Mouse (Mus musculus) intestine, embryonic 16.5 days (tissue): ENCODE measurements at regions not wholly inside any gene's neighbourhood (a gene's known extent, or its start where the extent isn't known, plus 50 kb on each side); places are given as distances from the start of the nearest gene placed in this dataset.

ENCODE experiments used
- ATAC-seq: fragments of 200-750 bp; cut with Nextera tagmentation; 2 replicates; pipeline ENCODE4 v1.8.0; 2017; ENCODE audit warnings: moderate TSS enrichment, moderate library complexity
- H3K27ac ChIP-seq: fragments of 300-500 bp; sonication (generic); 2 replicates; pipeline ENCODE4 v1.5.1; 2014; ENCODE audit warnings: mild to moderate bottlenecking, low read length
- H3K27me3 ChIP-seq: fragments of 300-500 bp; sonication (generic); replicated peaks from 2 replicates; pipeline ENCODE4 v1.6.1; 2014; ENCODE audit warnings: low read length, control low read depth, mixed read lengths; ENCODE audit not compliant: control insufficient read depth, insufficient read depth
- H3K36me3 ChIP-seq: fragments of 300-500 bp; sonication (generic); 2 replicates; pipeline ENCODE4 v1.6.1; 2014; ENCODE audit warnings: low read length, control low read depth; ENCODE audit not compliant: control insufficient read depth, insufficient read depth
- H3K4me1 ChIP-seq: fragments of 300-500 bp; sonication (generic); 2 replicates; pipeline ENCODE4 v1.6.1; 2014; ENCODE audit warnings: low read length, control low read depth, mixed read lengths; ENCODE audit not compliant: control insufficient read depth, insufficient read depth
- H3K4me2 ChIP-seq: fragments of 300-500 bp; sonication (generic); 2 replicates; pipeline ENCODE4 v1.6.1; 2014; ENCODE audit warnings: low read depth, low read length, control low read depth
- H3K4me3 ChIP-seq: fragments of 300-500 bp; sonication (generic); 2 replicates; pipeline ENCODE4 v1.5.1; 2014; ENCODE audit warnings: mild to moderate bottlenecking, low read length
- H3K9ac ChIP-seq: fragments of 300-500 bp; sonication (generic); 2 replicates; pipeline ENCODE4 v1.6.1; 2014; ENCODE audit warnings: low read depth, low read length
- H3K9me3 ChIP-seq: fragments of 300-500 bp; sonication (generic); 2 replicates; pipeline ENCODE4 v1.6.1; 2016; ENCODE audit warnings: low read length, control low read depth; ENCODE audit not compliant: control insufficient read depth
- WGBS: fragments of 180-500 bp; shearing (Covaris S2); extraction: QIAGEN DNeasy Blood & Tissue Kit; methylation state at CpG from one replicate; pipeline ENCODE4 v1.1.7; 2014; 5-methylcytosine and 5-hydroxymethylcytosine counted together

DNA sequence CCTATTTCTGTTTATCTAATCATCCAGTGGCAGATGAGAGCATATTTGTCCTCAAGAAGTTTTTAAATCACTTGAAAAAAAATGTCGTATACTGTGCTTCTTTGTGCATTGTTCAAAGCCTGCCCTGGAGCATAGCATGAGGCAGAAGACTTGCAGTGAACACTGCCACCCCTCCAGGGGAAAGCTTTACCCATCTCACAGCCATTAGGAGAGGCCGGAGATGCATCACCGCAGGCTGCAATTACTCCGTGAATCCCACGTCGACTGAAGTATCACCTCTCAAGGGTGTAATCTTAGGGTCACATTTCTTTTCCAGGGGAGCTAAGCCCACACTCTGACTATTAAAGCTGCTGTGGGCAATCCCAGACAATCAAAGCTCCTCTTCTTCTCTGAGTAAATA, 319.8 kb downstream of the Basp1 start:
- Histone ChIP-seq H3K27ac (no peak overlapping the region), H3K9me3 (no peaks in the 10 kb centered on the region), H3K4me2 (no peak overlapping the region), H3K4me3 (no peak overlapping the region), H3K27me3 (no peaks in the 10 kb centered on the region), H3K9ac (no peak overlapping the region), H3K4me1 (no peaks in the 10 kb centered on the region), H3K36me3 (no peaks in the 10 kb centered on the region)
- 31% methylated on average over 6 of the region's 6 CpGs for WGBS
- ATAC-seq = no peak

GRCm38 (mm10) chr15:25069701-25070100, 343.9 kb downstream of the Basp1 start:
- no peak overlapping the region for H3K9ac ChIP-seq
- no peaks in the 10 kb centered on the region for H3K36me3 ChIP-seq
- H3K9me3 ChIP-seq = no peaks in the 10 kb centered on the region
- H3K4me3 ChIP-seq = no peak overlapping the region
- 93% methylated on average over 1 of the region's 1 CpGs for WGBS
- ATAC-seq = no peak
- H3K27me3 ChIP-seq = no peaks in the 10 kb centered on the region
- H3K4me1 ChIP-seq = no peaks in the 10 kb centered on the region
- no peak overlapping the region for H3K4me2 ChIP-seq
- H3K27ac ChIP-seq = no peak overlapping the region

DNA sequence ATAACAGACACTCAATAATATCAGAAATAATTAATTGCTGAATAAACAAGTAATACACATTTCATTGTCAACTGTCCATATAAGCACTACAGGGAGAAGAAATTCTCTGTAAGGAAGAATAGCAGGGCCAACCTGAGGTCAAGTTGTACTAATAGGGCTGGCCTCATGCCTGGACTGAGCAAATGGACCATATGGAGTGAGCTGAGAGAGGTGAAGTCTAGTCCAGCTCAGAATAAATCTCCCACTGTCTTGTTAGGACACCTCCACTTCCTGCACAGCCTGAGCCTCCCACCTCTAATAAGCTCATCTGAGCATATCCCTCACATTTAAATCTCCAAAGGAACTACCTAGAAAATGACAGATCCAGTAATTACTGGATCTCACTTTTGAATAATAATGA, 354.2 kb downstream of the Basp1 start:
- no peak overlapping the region for H3K4me3 ChIP-seq
- no peak overlapping the region for H3K4me2 ChIP-seq
- H3K4me1 ChIP-seq = no peaks in the 10 kb centered on the region
- H3K9me3 ChIP-seq = no peaks in the 10 kb centered on the region
- no peak overlapping the region for H3K9ac ChIP-seq
- no peak overlapping the region for H3K27ac ChIP-seq
- H3K27me3 ChIP-seq = no peaks in the 10 kb centered on the region
- no peaks in the 10 kb centered on the region for H3K36me3 ChIP-seq
- ATAC-seq = no peak

DNA sequence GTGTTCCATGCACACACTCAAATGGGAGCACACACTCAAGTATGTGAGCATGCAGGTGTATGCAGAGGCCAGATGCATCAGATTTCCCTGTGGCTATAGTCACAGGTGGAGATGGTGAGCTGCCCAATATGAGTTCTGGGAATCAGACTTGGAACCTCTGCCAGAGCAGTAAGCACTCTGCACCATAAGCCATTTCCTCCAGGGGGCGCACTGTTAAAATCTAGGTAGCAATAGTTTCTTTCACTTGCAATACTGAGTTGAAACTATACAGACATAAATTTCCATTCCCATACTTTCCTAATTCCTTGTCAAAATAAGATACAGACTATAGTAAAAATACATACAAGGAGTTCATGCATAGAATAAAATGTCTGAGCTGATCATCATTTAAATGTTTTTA, 365.7 kb downstream of the Basp1 start:
- Histone ChIP-seq H3K4me2 (no peak overlapping the region), H3K4me3 (no peak overlapping the region), H3K9ac (no peak overlapping the region), H3K9me3 (no peaks in the 10 kb centered on the region), H3K27ac (no peak overlapping the region), H3K4me1 (no peaks in the 10 kb centered on the region), H3K27me3 (no peaks in the 10 kb centered on the region), H3K36me3 (no peaks in the 10 kb centered on the region)
- no peak for ATAC-seq
- WGBS = 29% methylated on average over 1 of the region's 1 CpGs

- Histone ChIP-seq H3K27me3 (no peaks in the 10 kb centered on the region), H3K9ac (no peak overlapping the region), H3K4me3 (no peak overlapping the region), H3K27ac (no peak overlapping the region), H3K9me3 (no peaks in the 10 kb centered on the region), H3K4me2 (no peak overlapping the region), H3K36me3 (no peaks in the 10 kb centered on the region), H3K4me1 (no peaks in the 10 kb centered on the region)
- 65% methylated on average over 5 of the region's 5 CpGs for WGBS
- no peak for ATAC-seq
Observed at GRCm38 (mm10) chr15:25046514-25047138, 366.9 kb downstream of the Basp1 start.

DNA sequence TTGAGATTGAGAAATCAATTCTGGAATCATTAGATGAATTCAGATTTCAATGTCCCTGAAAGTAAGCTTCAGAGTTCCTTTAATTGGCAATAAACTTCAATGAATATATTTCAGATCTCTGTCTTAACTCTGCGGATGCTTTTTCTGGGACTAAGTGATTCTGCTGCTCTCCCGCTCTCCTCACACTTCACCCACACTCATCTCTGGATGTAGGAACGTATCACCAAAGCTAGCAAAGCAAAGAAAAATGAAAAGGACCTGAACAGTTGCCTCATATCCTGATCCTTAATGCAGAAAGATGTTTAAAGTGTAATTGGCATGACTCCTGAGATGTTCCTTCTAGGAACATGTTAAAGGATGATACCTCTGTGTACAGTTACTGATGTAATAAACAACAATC, 377.3 kb downstream of the Basp1 start:
- no peak overlapping the region for H3K4me2 ChIP-seq
- no peaks in the 10 kb centered on the region for H3K27me3 ChIP-seq
- H3K27ac ChIP-seq = no peak overlapping the region
- H3K9me3 ChIP-seq = no peaks in the 10 kb centered on the region
- no peak overlapping the region for H3K4me3 ChIP-seq
- ATAC-seq = no peak
- no peaks in the 10 kb centered on the region for H3K4me1 ChIP-seq
- no peak overlapping the region for H3K9ac ChIP-seq
- H3K36me3 ChIP-seq = no peaks in the 10 kb centered on the region
- 92% methylated on average over 3 of the region's 3 CpGs for WGBS

DNA sequence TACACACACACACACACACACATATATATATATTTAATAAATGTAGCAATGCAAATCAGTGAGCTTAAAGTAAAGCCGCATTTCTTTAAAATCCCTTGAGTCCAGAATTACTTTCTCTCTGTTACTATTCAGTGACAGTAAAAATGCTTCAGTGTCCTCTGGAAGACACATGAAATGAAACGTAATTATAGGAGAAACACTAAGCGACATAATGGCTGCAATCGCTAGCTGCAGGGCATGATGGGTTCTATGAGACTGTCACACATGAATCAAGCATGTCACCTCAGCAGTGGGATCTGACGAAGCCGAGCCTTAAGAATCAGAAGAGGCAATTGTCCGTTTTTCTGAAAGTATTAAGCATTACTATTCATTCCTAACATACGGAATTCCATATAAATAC, 385.7 kb downstream of the Basp1 start:
- Histone ChIP-seq H3K4me1 (no peaks in the 10 kb centered on the region), H3K36me3 (no peaks in the 10 kb centered on the region), H3K9me3 (no peaks in the 10 kb centered on the region), H3K4me3 (no peak overlapping the region), H3K27me3 (no peaks in the 10 kb centered on the region), H3K27ac (no peak overlapping the region), H3K4me2 (no peak overlapping the region), H3K9ac (no peak overlapping the region)
- no peak for ATAC-seq
- WGBS = 79% methylated on average over 8 of the region's 8 CpGs

DNA sequence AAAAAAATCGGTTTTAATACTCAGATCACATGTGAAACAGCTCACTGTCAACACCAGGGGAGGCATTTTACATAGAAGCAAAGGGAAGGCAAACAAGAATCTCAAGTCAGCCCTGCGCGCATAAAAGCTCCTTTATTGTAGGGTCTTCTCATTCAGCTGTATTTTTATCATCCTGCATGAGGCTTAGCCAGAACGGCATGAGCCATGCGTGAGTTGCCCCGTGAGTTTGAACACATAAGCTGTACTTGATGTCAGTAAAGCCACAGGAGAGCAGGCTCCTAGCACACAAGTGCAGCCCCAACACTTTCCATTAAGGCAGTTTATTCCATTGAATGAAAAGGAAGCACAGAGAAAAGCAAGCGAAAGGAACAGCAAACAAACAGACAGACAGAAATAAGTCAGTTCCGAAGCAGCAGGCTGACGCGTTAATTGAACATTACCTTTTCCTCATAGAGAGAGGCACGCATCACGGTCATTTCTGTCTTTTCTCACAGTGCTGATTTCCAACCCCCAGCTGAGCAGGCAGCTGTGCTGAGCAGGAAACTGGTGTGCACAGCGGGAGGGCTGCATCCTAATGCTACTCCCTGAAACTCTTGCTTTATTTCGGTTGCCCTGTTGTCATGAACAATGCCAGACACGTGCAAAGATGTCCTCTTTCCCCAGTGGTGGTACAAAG, 386.6 kb downstream of the Basp1 start:
- 10% methylated on average over 15 of the region's 15 CpGs for WGBS
- H3K9ac ChIP-seq = no peak overlapping the region
- H3K4me3 ChIP-seq = 0 out of 2 replicates have a peak overlapping the region, but pooled peaks have one; percentile 9
- no peaks in the 10 kb centered on the region for H3K27me3 ChIP-seq
- no peaks in the 10 kb centered on the region for H3K4me1 ChIP-seq
- peak overlapping the region; percentile 37 for H3K4me2 ChIP-seq
- no peak overlapping the region for H3K27ac ChIP-seq
- ATAC-seq = no peak; the same call in 1 of the 2 replicates
- H3K9me3 ChIP-seq = no peaks in the 10 kb centered on the region
- no peaks in the 10 kb centered on the region for H3K36me3 ChIP-seq

DNA sequence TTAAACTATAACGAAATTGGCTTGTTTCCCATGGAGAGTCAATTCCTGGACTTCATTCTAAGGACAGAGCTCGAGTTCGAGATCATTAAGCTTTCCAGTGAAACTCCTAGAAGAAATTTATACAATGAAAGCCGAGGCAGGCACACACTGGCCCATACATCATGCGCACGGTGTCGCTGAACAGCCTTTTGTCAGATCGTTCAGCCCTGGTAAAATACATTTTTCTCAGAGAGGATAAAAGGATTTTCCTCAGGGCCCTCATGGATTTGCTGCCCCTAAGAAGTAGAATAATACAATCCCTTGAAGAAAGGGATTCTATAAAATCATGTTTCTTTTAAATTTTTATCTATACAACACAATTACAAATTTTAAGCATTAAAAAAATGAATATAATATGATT, 387.2 kb downstream of the Basp1 start:
- Histone ChIP-seq H3K9ac (no peak overlapping the region), H3K4me1 (no peaks in the 10 kb centered on the region), H3K9me3 (no peaks in the 10 kb centered on the region), H3K27ac (no peak overlapping the region), H3K4me3 (no peak overlapping the region), H3K36me3 (no peaks in the 10 kb centered on the region), H3K27me3 (no peaks in the 10 kb centered on the region), H3K4me2 (no peak overlapping the region)
- no peak for ATAC-seq
- 54% methylated on average over 8 of the region's 8 CpGs for WGBS

- H3K9me3 ChIP-seq = no peaks in the 10 kb centered on the region
- H3K36me3 ChIP-seq = no peaks in the 10 kb centered on the region
- no peak overlapping the region for H3K4me3 ChIP-seq
- no peak overlapping the region for H3K4me2 ChIP-seq
- H3K27me3 ChIP-seq = no peaks in the 10 kb centered on the region
- no peak overlapping the region for H3K9ac ChIP-seq
- WGBS = 50% methylated on average over 3 of the region's 3 CpGs
- H3K4me1 ChIP-seq = no peaks in the 10 kb centered on the region
- ATAC-seq = no peak
- no peak overlapping the region for H3K27ac ChIP-seq
Observed at GRCm38 (mm10) chr15:25020916-25021315, 392.6 kb downstream of the Basp1 start.
